Mouse (Mus musculus): ENCODE results near the gene Ispd. TPM values are rescaled to one million over a fixed set of nuclear protein-coding genes. Genes with fewer than 3 reads are reported as not detected.

Gene Ispd
- polyA plus RNA-seq, 1 experiment from 2014 or later, result 8.9 TPM

DNA sequence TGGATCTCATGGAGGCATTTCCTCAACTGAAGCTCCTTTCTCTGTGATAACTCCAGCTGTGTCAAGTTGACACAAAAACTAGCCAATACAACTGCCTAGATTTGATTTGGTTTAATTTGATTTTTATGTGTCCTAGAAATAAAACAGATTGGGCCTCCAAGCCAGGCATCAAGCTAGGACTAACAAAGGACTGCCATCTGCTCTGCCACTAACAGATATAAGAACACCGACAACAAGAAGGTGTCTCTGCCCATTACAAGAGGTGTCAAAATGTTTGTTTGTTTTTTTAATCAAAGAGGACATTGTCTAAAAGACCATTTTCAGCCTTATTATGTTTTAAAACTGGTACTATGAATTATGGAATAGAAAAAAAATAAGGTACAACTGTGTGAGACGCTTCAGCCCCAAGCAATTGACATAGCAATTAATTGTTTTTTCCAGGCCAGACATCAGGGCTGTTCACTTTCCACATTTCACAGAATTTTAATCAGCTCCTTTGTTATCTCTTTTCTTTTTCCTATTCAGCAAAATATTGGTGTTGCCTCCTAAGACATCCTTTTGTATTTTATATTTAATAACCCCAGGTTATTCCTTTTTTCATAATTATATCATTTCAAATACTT lies 299.7 kb downstream of the Ispd start:
- no peaks in the 10 kb centered on the region for H3K9me3 ChIP-seq
- no peaks in the 10 kb centered on the region for H3K27me3 ChIP-seq
- WGBS, result 69% methylated on average over 2 of the region's 2 CpGs
- H3K9ac ChIP-seq, result no peak overlapping the region
- H3K4me3 ChIP-seq, result no peak overlapping the region
- H3K36me3 ChIP-seq, result no peaks in the 10 kb centered on the region
- ATAC-seq (ENCODE audit: low FRiP score, low read depth), result no peak
- H3K4me1 ChIP-seq, result no peaks in the 10 kb centered on the region
- no peak overlapping the region for H3K4me2 ChIP-seq (replicated peaks)
- H3K27ac ChIP-seq, result no peak overlapping the region

DNA sequence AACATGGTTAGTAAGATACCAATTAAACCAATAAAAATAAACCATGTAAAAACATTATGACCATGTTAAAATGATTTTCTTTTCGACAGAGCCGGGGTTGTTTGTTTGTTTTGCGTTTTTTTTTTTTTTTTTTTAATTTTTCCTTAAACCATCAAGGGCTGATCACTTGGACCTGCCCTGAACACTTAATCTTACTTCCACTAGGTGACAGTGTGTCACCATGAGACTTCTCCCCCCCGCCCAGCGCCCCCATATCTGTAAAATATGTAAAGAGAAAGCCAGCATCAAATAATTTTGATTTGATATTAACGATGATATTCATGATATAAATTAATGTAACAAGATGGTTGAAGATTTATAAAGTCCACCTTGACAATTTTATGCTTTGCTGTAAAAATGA lies 300.5 kb downstream of the Ispd start:
- H3K27me3 ChIP-seq, result no peaks in the 10 kb centered on the region
- H3K9ac ChIP-seq, result no peak overlapping the region
- no peaks in the 10 kb centered on the region for H3K4me1 ChIP-seq
- no peak overlapping the region for H3K4me2 ChIP-seq (replicated peaks)
- 68% methylated on average over 6 of the region's 6 CpGs for WGBS
- no peaks in the 10 kb centered on the region for H3K9me3 ChIP-seq
- H3K27ac ChIP-seq, result no peak overlapping the region
- no peak for ATAC-seq (ENCODE audit: low FRiP score, low read depth)
- H3K4me3 ChIP-seq, result no peak overlapping the region
- H3K36me3 ChIP-seq, result no peaks in the 10 kb centered on the region

DNA sequence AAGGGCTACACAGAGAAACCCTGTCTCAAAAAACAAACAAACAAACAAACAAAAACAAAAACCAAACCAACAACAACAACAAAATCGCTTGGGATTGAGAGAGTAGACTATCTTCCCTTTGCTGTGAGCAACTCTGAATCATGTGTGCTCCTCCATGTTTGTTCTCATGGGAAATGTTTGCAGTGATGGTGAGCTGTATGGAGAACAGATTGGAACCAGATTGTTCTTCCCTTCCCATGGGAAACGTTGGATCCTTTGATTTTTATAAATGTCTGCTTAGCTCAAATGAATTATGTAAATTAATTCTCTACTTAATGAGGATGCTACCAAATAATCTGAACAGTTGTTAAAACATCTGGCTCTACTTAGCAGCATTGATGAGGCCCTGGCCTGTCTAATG lies 312.8 kb downstream of the Ispd start:
- WGBS, result 52% methylated on average over 2 of the region's 2 CpGs
- no peak overlapping the region for H3K4me2 ChIP-seq (replicated peaks)
- no peaks in the 10 kb centered on the region for H3K4me1 ChIP-seq
- H3K36me3 ChIP-seq, result no peaks in the 10 kb centered on the region
- no peak overlapping the region for H3K9ac ChIP-seq
- no peaks in the 10 kb centered on the region for H3K27me3 ChIP-seq
- H3K27ac ChIP-seq, result no peak overlapping the region
- H3K9me3 ChIP-seq, result no peaks in the 10 kb centered on the region
- no peak for ATAC-seq (ENCODE audit: low FRiP score, low read depth)
- no peak overlapping the region for H3K4me3 ChIP-seq

- H3K4me2 ChIP-seq (replicated peaks), result no peak overlapping the region
- ATAC-seq (ENCODE audit: low FRiP score, low read depth), result no peak
- no peaks in the 10 kb centered on the region for H3K4me1 ChIP-seq
- H3K27ac ChIP-seq, result no peak overlapping the region
- no peaks in the 10 kb centered on the region for H3K9me3 ChIP-seq
- WGBS, result 69% methylated on average over 1 of the region's 1 CpGs
- no peak overlapping the region for H3K9ac ChIP-seq
- H3K4me3 ChIP-seq, result no peak overlapping the region
- no peaks in the 10 kb centered on the region for H3K36me3 ChIP-seq
- H3K27me3 ChIP-seq, result no peaks in the 10 kb centered on the region
Observed at GRCm38 (mm10) chr12:36704380-36704779, 323.1 kb downstream of the Ispd start.

- Histone ChIP-seq H3K27me3 (no peaks in the 10 kb centered on the region), H3K9me3 (no peaks in the 10 kb centered on the region), H3K4me2 (replicated peaks) (no peak overlapping the region), H3K9ac (no peak overlapping the region), H3K27ac (no peak overlapping the region), H3K4me1 (peaks cover 11% of the 10 kb centered on the region; the same call in 1 of the 2 replicates), H3K4me3 (no peak overlapping the region), H3K36me3 (no peaks in the 10 kb centered on the region)
- no peak for ATAC-seq (ENCODE audit: low FRiP score, low read depth)
- 88% methylated on average over 1 of the region's 1 CpGs for WGBS
Observed at GRCm38 (mm10) chr12:36708810-36709209, 327.6 kb downstream of the Ispd start.

DNA sequence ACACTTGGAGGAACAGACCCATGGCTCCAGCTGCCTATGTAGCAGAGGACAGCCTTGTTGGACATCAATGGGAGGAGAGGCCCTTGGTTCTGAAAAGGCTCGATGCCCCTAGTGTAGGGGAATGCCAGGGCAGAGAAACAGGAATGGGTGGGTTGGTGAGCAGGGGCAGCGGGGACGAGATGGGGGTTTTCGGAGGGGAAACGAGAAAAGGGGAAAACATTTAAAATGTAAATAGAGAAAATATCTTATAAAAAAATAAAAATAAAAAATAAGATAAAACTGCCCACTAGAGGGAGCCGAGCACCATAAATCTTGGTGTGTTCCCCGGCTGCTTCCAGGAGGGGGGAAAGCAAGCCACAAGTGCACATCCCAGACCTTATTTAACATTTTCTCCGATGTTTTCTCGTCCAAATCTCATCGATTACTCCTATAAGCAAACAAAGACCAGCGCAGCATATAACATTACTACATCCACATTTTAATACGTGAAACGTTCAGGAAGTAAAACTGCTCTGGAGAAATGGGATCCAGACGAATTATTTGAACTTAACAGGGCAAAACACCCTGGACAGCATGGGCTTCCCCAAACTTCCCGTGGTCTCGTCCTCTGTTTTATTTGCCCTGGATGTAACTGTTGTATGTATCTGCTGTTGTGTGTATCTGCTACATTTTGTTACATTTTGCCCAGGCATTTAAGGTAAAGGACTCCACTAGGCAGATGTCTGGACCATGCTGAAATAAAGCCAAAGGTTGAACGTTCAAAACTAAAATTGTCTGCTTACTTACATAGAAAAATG lies 332.8 kb downstream of the Ispd start:
- 20% methylated on average over 17 of the region's 17 CpGs for WGBS
- Histone ChIP-seq H3K4me2 (replicated peaks) (peak overlapping the region; percentile 58), H3K4me3 (peak overlapping the region; percentile 29), H3K9me3 (no peaks in the 10 kb centered on the region), H3K9ac (peak overlapping the region; percentile 48; the same call in 1 of the 2 replicates), H3K4me1 (peaks cover 41% of the 10 kb centered on the region), H3K36me3 (no peaks in the 10 kb centered on the region), H3K27me3 (no peaks in the 10 kb centered on the region), H3K27ac (no peak overlapping the region)
- ATAC-seq (ENCODE audit: low FRiP score, low read depth), result 0 out of 2 replicates have a peak, but pooled peaks have one; percentile 60

GRCm38 (mm10) chr12:36717526-36717925 lies 336.3 kb downstream of the Ispd start:
- Histone ChIP-seq H3K27me3 (no peaks in the 10 kb centered on the region), H3K9me3 (no peaks in the 10 kb centered on the region), H3K9ac (no peak overlapping the region), H3K4me3 (no peak overlapping the region), H3K27ac (no peak overlapping the region), H3K4me2 (replicated peaks) (peak overlapping the region; percentile 12), H3K4me1 (peaks cover 44% of the 10 kb centered on the region), H3K36me3 (no peaks in the 10 kb centered on the region)
- no peak for ATAC-seq (ENCODE audit: low FRiP score, low read depth)
- 27% methylated on average over 5 of the region's 5 CpGs for WGBS

GRCm38 (mm10) chr12:36718417-36718816 lies 337.2 kb downstream of the Ispd start:
- WGBS, result 51% methylated on average over 2 of the region's 2 CpGs
- H3K27ac ChIP-seq, result no peak overlapping the region
- no peak for ATAC-seq (ENCODE audit: low FRiP score, low read depth)
- H3K36me3 ChIP-seq, result no peaks in the 10 kb centered on the region
- H3K4me3 ChIP-seq, result no peak overlapping the region
- peaks cover 53% of the 10 kb centered on the region for H3K4me1 ChIP-seq
- no peaks in the 10 kb centered on the region for H3K27me3 ChIP-seq
- no peaks in the 10 kb centered on the region for H3K9me3 ChIP-seq
- peak overlapping the region; percentile 12; the same call in 1 of the 2 replicates for H3K4me2 ChIP-seq (replicated peaks)
- no peak overlapping the region for H3K9ac ChIP-seq

DNA sequence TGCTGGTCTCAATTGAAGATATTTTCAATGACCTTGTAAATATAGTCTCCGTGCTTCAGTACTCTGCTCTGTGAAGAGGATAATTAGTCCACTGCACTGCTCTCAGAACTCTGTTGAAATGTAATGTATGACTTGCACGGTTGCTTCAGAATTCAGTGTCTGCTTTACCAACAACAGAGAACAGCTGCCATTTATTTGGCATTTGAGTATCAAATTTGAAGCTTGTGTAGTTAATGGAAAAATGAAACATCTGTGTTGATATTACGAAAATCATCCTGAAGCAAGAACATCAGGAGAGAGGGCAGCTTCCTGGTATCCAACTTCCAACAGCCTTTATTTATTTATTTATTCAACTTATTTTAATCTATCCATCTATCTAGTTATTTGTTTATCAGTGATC lies 337.8 kb downstream of the Ispd start:
- Histone ChIP-seq H3K4me1 (peaks cover 50% of the 10 kb centered on the region), H3K9ac (no peak overlapping the region), H3K36me3 (no peaks in the 10 kb centered on the region), H3K9me3 (no peaks in the 10 kb centered on the region), H3K4me3 (no peak overlapping the region), H3K27me3 (no peaks in the 10 kb centered on the region), H3K4me2 (replicated peaks) (no peak overlapping the region), H3K27ac (no peak overlapping the region)
- WGBS, result 53% methylated on average over 3 of the region's 3 CpGs
- no peak for ATAC-seq (ENCODE audit: low FRiP score, low read depth)

- Histone ChIP-seq H3K4me1 (peaks cover 45% of the 10 kb centered on the region), H3K27me3 (no peaks in the 10 kb centered on the region), H3K4me2 (replicated peaks) (peak overlapping the region; percentile 14; the same call in 1 of the 2 replicates), H3K4me3 (no peak overlapping the region), H3K36me3 (no peaks in the 10 kb centered on the region), H3K9ac (no peak overlapping the region), H3K9me3 (no peaks in the 10 kb centered on the region), H3K27ac (peak overlapping the region; percentile 74)
- WGBS, result 31% methylated on average over 3 of the region's 3 CpGs
- ATAC-seq (ENCODE audit: low FRiP score, low read depth), result peak; percentile 65
Observed at GRCm38 (mm10) chr12:36720779-36721178, 339.5 kb downstream of the Ispd start.

GRCm38 (mm10) chr12:36721223-36721622 lies 340.0 kb downstream of the Ispd start:
- no peak overlapping the region for H3K4me3 ChIP-seq
- peak overlapping the region; percentile 74 for H3K27ac ChIP-seq
- no peaks in the 10 kb centered on the region for H3K27me3 ChIP-seq
- 13% methylated on average over 6 of the region's 6 CpGs for WGBS
- H3K9me3 ChIP-seq, result no peaks in the 10 kb centered on the region
- peak; percentile 94 for ATAC-seq (ENCODE audit: low FRiP score, low read depth)
- H3K4me1 ChIP-seq, result peaks cover 45% of the 10 kb centered on the region
- H3K36me3 ChIP-seq, result no peaks in the 10 kb centered on the region
- no peak overlapping the region for H3K9ac ChIP-seq
- H3K4me2 ChIP-seq (replicated peaks), result peak overlapping the region; percentile 14; the same call in 1 of the 2 replicates

- no peaks in the 10 kb centered on the region for H3K9me3 ChIP-seq
- no peaks in the 10 kb centered on the region for H3K27me3 ChIP-seq
- no peaks in the 10 kb centered on the region for H3K36me3 ChIP-seq
- peaks cover 33% of the 10 kb centered on the region for H3K4me1 ChIP-seq
- H3K9ac ChIP-seq, result no peak overlapping the region
- 0 out of 2 replicates have a peak overlapping the region, but pooled peaks have one; percentile 12 for H3K27ac ChIP-seq
- H3K4me2 ChIP-seq (replicated peaks), result no peak overlapping the region
- no peak for ATAC-seq (ENCODE audit: low FRiP score, low read depth)
- H3K4me3 ChIP-seq, result no peak overlapping the region
- 56% methylated on average over 6 of the region's 6 CpGs for WGBS
Observed at GRCm38 (mm10) chr12:36722754-36723153, 341.5 kb downstream of the Ispd start.

Data from limb, embryonic 13.5 days (tissue).